Mouse (Mus musculus): ENCODE measurements around the gene Arnt2. TPM values are rescaled to one million over a fixed set of nuclear protein-coding genes. Genes with fewer than 3 reads are reported as not detected.

Gene Arnt2
- total RNA-seq, 1 experiment from 2014 or later, result not detected

DNA sequence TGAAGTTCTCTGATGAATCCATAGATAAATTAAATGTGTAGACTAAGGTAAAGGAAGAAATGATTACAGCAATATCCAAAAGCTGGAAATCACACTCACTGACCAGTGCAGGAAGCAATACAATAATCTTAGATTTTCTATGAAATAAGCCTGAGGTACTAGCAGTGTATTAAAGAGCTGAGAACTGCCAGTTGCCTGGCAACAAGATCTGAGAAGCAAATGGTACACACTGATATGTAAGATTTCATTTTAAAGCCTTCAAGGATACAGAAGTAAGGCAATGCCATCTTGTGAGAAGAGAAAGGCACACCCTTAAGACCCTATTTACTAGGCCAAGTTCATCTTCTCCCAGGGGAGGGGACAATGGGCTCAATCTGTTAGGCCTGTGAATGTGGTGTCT, 59.4 kb downstream of the Arnt2 start:
- ATAC-seq (replicated peaks; ENCODE audit: low read depth, poor library complexity, severe bottlenecking), result no peak

DNA sequence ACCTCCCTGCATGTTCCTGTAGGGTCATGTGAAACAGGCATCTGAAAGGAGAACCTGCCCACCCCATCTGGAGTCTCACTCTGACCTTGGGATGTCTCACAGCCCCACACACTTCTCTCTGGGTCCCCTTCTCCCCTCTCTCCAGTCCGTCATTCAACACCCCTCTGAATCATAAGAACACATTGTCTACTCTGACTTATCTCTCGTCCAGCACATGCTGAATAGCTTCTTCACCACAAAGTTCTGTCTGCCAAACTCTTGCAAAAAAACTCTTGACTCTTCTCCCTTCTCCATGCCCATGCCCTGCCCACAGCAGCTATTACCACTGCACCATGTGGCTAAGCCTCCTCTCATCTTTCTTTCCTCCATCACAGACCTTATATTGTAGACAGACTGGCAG, 60.0 kb downstream of the Arnt2 start:
- ATAC-seq (replicated peaks; ENCODE audit: low read depth, poor library complexity, severe bottlenecking), result no peak

GRCm38 (mm10) chr7:84348145-84348911, 61.6 kb downstream of the Arnt2 start:
- no peak for ATAC-seq (replicated peaks; ENCODE audit: low read depth, poor library complexity, severe bottlenecking)

DNA sequence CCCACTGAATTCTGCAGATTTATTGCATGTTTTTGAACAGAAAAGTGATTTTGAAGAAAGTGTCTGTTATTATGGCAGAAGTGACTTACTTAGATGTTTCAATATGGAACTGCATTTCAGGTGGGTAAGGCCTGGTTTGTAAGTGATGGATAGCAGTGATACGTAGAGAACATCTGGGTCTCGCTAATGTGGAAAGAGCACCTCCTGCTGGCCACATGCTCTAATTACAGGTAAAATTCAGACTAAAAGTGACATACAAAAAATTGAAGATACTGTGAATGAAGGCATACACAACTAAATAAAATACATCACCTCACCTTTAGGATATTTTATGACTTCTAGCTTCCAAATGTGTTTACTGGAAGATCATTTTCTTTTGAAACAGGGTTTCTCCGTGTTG, 66.8 kb downstream of the Arnt2 start:
- ATAC-seq (replicated peaks; ENCODE audit: low read depth, poor library complexity, severe bottlenecking), result no peak

GRCm38 (mm10) chr7:84341001-84341400, 69.0 kb downstream of the Arnt2 start:
- ATAC-seq (replicated peaks; ENCODE audit: low read depth, poor library complexity, severe bottlenecking), result no peak

DNA sequence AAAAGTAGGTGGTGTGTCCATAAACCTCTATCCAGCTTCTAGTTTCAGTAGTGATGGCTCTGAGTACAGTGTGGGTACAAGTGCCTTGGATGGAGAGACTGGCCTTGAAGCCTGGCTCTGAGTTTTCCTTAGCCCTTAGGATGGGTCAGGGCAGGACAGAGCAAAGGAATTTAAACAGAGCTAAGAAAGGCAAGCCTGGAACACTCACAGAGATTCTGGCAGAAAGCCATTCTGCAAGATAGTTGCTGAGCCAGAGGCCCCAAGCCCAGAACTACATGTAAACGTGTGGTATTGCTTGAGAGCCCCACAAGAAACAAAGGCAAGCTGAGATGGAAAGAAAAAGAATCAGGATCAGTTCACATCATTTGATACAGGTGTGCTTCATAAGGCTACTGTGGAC, 70.8 kb downstream of the Arnt2 start:
- ATAC-seq (replicated peaks; ENCODE audit: low read depth, poor library complexity, severe bottlenecking), result no peak

DNA sequence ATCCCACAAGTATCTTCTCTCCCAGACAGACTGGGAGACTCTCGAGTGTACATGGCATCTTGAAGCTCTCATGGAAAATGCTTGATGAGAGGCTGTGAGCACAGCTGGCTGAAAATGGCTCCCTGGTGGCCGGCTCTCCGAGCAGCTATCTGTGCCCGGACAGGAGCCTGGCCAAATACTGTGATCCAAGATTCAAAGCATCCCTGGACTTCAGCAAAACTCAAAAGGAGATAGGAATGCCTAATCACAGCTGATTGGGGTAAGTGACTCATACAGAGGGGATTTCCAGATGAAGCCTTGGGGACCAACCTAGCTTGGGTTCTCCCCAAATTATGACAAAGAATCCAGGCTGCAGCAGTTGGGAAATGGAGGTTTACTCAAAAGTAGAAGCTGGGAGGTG, 72.2 kb downstream of the Arnt2 start:
- ATAC-seq (replicated peaks; ENCODE audit: low read depth, poor library complexity, severe bottlenecking), result no peak

GRCm38 (mm10) chr7:84336907-84337306, 73.1 kb downstream of the Arnt2 start:
- no peak for ATAC-seq (replicated peaks; ENCODE audit: low read depth, poor library complexity, severe bottlenecking)

DNA sequence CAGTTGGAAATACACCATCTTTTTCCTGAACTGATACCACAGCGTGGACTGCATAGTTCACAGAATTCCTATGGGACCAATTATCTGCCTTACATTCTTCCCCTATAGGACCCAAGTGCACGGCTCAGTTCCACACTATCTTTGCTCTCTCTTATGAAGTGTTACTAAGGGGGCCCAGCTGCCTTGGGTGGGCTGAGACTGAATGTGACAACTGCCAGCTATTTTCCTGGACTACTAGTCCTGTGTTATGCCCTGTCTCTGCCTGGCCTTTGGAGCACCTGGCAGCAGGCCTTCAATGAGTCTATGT, 73.4 kb downstream of the Arnt2 start:
- ATAC-seq (replicated peaks; ENCODE audit: low read depth, poor library complexity, severe bottlenecking), result no peak

DNA sequence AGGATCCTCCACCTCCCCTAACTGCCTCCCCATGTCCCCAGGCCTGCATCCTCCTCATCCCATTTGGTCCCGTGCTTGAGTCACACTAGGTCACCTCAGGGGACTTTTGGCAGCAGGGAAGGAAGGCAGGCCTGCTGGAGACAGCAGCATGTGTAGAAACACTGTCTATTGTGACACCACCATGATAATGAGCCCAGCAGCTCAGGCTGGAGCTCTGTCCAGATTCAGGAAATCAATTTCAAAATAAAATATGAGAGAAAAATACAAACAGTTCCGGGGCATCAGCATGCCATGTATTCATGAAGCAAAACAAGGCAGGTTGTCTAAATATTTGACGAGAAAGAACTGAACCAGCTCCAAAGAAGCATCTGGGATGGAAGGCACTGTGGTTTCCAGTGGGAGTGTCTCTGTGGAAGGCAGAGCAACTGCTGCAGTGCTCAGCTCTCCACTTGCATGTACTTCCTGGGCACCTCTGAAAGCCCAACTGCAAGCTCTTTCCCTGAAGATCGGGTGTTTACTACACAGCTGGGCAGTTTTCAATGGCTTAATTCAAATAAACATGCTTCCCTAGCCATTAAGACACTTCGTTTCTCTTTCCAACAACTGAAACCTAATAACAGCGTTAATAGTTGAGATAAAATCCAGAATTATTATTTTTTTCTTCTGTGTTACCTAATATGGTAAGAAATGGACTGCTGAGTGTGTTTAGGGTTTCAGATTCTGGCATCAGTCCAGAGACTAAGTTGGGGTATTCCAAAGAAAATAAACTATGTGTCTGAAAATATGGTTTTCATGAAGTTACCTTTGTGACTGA, 74.0 kb downstream of the Arnt2 start:
- ATAC-seq (replicated peaks; ENCODE audit: low read depth, poor library complexity, severe bottlenecking), result no peak

DNA sequence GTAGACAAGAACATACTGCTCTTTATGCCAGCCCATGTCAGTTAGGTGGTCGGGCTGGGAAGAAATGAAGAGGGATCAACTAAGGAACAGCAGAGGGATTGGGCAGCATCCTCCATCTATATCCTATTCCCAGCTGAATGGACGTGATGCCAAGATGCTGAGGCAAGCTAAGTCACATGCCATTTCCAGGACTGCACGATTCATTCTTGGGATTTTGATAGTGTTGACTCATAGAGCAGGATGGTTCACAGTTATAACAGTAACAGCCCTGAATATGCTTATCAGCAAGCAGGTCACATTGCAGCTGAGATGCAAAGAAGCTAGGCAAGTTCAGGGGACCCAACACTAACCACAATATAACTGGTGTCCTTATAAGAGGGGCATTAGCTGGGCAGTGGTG, 76.0 kb downstream of the Arnt2 start:
- no peak for ATAC-seq (replicated peaks; ENCODE audit: low read depth, poor library complexity, severe bottlenecking)

GRCm38 (mm10) chr7:84332295-84333168, 77.4 kb downstream of the Arnt2 start:
- ATAC-seq (replicated peaks; ENCODE audit: low read depth, poor library complexity, severe bottlenecking), result no peak

GRCm38 (mm10) chr7:84329174-84329583, 80.8 kb downstream of the Arnt2 start:
- no peak for ATAC-seq (replicated peaks; ENCODE audit: low read depth, poor library complexity, severe bottlenecking)

GRCm38 (mm10) chr7:84328770-84329169, 81.2 kb downstream of the Arnt2 start:
- ATAC-seq (replicated peaks; ENCODE audit: low read depth, poor library complexity, severe bottlenecking), result no peak

- 0 out of 2 replicates have a peak, but pooled peaks have one; percentile 29 for ATAC-seq (replicated peaks; ENCODE audit: low read depth, poor library complexity, severe bottlenecking)
These were observed 84.2 kb downstream of the Arnt2 start for GRCm38 (mm10) chr7:84325570-84326328.

DNA sequence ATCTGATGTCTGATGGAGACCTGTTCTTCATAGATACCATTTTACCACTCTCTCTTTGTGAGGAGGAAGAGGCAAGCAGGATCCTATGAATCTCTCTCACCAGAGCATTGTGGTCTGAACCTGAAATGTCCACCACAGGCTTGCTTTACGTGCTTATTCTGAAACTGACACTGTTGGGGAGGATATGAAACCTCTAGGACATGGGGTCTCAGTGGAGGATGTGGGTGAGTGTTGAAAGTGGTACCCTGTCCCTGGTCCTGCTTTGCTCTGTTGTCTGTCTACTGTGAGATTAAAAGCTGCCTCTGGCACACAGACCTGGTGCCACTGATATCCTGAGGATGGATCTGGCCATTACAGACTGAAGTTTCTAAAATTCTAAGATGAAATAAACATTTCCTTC, 88.4 kb downstream of the Arnt2 start:
- ATAC-seq (replicated peaks; ENCODE audit: low read depth, poor library complexity, severe bottlenecking), result peak; percentile 65

- 0 out of 2 replicates have a peak, but pooled peaks have one; percentile 29 for ATAC-seq (replicated peaks; ENCODE audit: low read depth, poor library complexity, severe bottlenecking)
These were observed 94.5 kb downstream of the Arnt2 start for GRCm38 (mm10) chr7:84315353-84316003.

DNA sequence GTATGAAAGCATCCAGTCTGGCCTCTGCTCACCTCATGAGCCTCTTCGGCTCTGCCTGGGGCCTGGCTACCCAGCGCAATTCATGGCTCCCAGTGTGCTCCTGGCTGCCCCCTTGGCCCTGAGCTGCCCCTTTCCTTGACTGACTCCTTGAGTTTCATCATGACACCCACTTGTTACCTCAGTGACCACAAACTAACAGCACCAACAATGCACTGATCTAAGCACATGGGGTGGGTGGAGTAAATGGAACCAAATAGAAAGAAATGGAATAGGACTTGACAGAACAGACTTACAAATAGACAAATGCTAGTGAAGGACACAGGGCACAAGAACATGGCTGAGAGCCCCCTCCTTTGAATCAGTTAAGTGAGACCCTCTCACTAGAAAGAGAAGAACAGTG, 95.2 kb downstream of the Arnt2 start:
- 0 out of 2 replicates have a peak, but pooled peaks have one; percentile 25 for ATAC-seq (replicated peaks; ENCODE audit: low read depth, poor library complexity, severe bottlenecking)

GRCm38 (mm10) chr7:84311624-84312023, 98.4 kb downstream of the Arnt2 start:
- ATAC-seq (replicated peaks; ENCODE audit: low read depth, poor library complexity, severe bottlenecking), result no peak

Data from common myeloid progenitor, adult 5-6 weeks (primary cell).